Mouse (Mus musculus) erythroblast, embryonic 14.5 days (primary cell): Measurements from ENCODE around the gene Mas1.

ENCODE experiments used
- GATA1 ChIP-seq: IDR thresholded peaks from 2 replicates; pipeline ENCODE4 v1.6.1; 2012; ENCODE audit warnings: low read length, inconsistent platforms, mixed read lengths
- TAL1 ChIP-seq: IDR thresholded peaks from 3 replicates; pipeline ENCODE4 v1.6.1; 2012; ENCODE audit warnings: low read length, inconsistent platforms, mixed read lengths

- TF ChIP-seq GATA1 (no peak), TAL1 (no peak)
These were observed 59.1 kb downstream of the Mas1 start for GRCm38 (mm10) chr17:12808851-12809250.
